Mouse (Mus musculus): Measurements from ENCODE around the gene Fam32a. TPM values are rescaled to one million over a fixed set of nuclear protein-coding genes. Genes with fewer than 3 reads are reported as not detected.

The Fam32a gene
- 10 to 100 TPM in 1 of 2 experiments, 1 to 10 TPM in 1; 8.8 to 11.9 TPM for total RNA-seq (2021)
- long read RNA-seq, experiment 1, transcript Fam32a-201 (4 exons, 2,564 nt), result major isoform, 37 of 47 reads
- long read RNA-seq, experiment 1, partial matches to known transcripts, result 6 of 47 reads
- long read RNA-seq, experiment 1, other reads (novel, unspliced or antisense), result 4 of 47 reads
- long read RNA-seq, experiment 2, transcript Fam32a-201 (4 exons, 2,564 nt), result major isoform, 45 of 55 reads
- long read RNA-seq, experiment 2, partial matches to known transcripts, result 9 of 55 reads
- long read RNA-seq, experiment 2, other reads (novel, unspliced or antisense), result 1 of 55 reads

DNA sequence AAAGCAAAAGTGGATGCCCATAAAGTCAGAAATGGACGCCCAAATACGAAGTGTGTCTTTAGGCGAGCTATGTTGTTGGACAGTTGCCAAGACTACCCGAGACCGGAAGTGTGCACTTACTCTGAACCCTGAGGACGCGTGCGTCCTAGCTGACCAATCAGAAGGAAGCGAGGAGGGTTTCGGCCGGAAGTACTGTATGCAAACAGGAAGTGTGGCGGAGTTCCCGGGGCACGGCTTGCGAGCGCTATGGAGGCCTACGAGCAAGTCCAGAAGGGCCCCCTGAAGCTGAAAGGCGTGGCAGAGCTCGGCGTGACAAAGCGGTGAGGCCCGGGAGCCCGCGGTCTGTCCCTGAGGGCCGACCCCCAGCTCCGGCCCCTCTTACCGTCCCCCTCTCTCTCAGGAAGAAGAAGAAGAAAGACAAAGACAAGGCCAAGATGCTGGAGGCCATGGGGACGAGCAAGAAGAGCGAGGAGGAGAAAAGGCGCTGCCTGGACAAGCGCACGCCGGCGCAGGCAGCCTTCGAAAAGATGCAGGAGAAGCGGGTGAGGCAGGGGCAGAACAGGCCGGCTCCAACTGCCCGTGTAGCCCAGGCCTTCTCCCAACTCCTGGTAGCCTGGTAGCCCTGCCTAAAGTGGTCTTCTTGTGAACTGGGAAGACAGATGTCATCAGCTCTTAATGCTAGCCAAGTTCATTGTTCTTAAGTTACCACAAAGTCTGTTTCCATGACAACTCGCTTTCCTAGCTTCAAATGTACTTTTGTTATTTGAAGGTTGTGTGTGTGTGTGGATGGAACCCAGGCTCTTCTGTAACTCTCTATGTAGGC is at the start of gene Fam32a:
Fam32a (plus strand) TSS at position 190 of the 823 bp plus-strand sequence.
- peak; percentile 85 for DNase-seq

DNA sequence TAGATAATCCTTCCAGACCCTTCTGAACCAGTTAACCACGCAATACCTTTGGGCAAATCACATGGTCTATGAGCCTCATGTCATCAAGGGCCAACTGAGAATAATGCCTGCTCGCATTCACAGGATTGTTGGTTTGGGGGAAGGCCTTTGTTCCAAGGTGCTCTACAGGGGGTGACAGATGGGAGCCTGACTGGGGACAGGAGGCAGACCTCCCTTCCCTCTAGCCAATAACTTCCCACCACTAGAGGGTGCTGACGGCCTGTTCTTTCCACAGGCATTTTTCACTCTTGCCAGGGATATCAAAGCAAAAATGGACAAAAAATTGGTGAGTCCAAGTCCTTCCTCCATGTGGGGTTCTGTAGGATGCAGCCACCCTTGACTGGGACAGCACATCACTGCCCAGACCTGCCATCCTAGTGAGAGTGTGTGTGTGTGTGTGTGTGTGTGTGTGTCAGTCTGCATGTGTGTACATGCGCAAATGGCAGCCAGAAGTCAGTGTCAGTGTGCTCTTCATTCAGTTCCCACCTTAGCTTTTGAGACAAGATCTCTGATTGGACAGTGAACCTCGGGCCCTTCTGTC is 42.1 kb upstream of the Fam32a start:
- peak; percentile 22 for DNase-seq

DNA sequence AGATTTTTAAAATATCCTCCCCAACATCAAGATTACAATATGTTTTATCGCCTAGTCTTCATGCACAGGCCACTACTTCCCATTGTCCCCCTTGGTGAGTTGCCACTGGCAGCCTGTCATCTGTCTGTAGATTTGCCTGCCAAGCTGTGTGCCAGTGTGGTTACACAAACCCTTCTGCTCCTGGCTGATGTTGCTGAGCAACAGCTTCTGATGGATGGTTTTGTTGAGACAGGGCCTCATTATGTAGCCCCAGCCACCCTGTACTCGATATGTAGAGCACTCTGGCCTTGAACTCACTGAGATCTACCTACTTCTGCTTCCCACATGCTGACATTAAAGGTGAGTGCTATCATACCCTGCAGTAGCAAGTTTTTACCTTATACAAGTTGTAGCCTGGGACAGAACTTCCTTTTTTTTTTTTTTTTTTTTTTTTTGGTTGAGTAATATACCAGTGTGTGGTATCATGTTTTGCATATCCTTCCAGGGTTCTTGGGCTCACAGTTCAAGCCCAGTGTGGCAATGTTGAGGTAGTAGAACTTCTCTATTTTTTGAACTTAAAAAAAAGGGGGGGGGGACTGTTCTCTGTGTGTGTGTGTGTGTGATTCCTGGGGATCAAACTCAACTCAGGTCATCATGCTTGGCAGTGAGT is 35.9 kb upstream of the Fam32a start:
- DNase-seq, result no peak

- DNase-seq, result peak; percentile 53
These were observed 31.7 kb upstream of the Fam32a start for GRCm38 (mm10) chr8:72187793-72188331.

DNA sequence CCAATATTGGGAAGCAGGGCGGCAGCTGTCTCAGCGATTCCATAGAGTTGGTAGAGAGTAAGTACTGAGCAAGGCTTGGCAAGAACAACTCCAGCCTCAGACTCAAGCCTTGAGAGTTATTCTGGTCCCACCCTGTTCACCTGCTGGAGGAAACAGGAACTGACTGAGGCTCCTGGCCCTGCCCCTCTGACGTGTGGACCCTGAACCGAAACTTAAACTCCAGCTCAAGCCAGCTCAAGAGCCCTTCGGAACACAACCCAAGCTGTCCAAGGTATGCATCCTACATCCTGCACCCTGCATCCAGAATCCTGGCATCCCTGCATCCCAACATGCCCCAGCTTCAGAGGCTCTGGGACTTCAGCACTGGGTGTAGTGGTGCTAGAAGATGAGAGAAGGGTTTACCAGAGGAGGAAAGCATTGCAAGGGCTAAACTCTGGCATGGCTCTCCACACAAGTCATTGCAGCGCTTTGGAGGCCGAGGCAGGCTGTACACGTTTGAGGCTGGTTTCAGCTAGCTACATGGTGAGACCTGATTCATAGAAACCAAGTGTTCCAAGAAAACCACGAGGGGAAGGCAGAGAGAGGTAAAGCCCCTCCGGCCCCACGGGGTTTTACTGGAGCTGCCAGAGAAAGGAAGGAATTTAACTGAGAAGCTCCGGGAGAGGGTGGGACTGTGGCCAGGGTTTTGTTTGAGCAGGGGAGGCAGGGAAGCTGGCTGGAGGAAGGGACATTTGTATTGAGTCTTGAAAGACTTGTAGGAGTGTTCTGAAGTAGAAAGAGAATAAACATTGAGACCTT is 29.9 kb upstream of the Fam32a start, which contains the start of gene Hsh2d:
Hsh2d (plus strand) TSS at position 222 of the 798 bp plus-strand sequence.
- DNase-seq, result no peak

GRCm38 (mm10) chr8:72190215-72190539 is 29.4 kb upstream of the Fam32a start:
- no peak for DNase-seq

GRCm38 (mm10) chr8:72192065-72192464 is 27.5 kb upstream of the Fam32a start:
- no peak for DNase-seq

DNA sequence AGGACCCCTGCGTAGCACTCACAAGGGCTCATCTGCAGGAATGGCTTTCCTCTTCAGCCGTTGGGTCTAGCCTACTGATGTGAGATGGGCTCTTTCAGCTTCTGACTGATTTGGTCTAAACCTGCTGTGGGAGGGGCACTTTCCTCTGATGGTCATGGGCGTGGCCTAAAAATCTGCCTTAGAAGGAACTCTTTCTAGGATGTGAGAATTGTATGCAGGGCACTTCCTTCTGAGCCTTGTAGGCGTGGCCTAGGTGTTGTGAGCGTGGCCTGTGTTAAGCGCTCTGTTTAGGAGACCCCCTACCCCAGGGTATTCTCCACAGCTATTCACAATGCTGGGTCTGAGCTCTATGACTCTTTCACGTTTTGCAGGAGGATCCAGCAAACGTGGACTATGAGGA is 21.5 kb upstream of the Fam32a start:
- DNase-seq, result no peak

DNA sequence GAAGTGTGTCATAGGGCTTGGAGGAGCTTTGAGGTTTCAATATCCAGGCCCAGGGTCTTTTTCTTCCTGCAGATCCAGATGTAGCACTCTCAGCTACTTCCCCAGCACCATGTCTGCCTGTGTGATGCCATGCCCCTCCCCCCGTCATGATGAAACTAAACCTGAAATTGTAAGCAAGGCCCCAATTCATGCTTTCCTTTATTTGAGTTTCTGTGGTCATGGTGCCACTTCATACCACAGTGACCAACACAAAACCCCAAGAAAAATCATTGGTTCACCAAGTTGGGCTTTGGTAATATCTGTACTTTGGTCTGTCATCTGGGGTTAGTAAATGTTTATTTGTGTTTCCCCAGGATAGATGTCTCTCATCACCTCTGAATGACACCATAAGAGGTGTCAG is 10.9 kb upstream of the Fam32a start:
- DNase-seq, result no peak

DNA sequence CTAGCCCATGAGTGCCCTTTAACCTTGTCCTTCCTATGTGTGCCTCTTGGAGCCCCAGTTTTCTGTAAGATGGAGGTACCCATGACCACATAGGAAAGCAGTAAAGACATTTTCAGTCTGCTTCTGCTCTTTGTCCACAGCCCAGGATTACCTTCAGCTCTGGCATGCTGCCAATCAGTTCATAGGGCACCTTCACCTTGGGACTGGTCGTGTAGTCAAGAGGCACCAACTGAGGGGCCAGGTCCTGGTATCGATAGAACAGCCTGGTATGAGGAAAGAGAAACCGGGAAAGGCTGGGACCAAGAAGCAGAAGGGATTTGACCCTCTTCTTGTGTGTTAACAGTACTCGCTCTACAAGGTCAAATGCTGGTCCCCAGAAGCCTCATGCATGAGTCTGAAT is 9.3 kb upstream of the Fam32a start:
- DNase-seq, result no peak

GRCm38 (mm10) chr8:72210710-72211109 is 8.8 kb upstream of the Fam32a start:
- no peak for DNase-seq

- no peak for DNase-seq
These were observed 7.7 kb upstream of the Fam32a start for GRCm38 (mm10) chr8:72211846-72212245.

DNA sequence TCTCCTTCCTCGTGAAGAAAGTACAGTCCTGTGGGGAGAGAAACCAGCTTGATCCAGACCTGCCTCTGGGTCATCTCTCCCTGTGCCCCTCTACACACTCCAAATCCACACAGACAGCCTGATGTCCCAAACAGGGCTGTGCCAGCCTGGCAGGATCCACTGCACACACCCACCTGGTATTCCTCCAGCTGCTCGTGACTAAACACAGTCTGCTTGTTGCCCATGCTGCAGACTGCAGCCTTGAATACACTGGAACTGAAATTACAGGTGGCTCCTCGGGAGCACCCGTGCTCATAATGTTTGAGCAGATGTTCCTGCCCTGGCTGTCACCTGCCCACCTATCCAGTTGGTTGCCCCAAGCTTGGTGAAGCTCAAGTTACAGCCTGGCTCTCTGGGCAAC is 6.8 kb upstream of the Fam32a start, which contains the start of gene Cib3:
Cib3 (minus strand) TSS at position 87 of the 400 bp plus-strand sequence.
- DNase-seq, result no peak

DNA sequence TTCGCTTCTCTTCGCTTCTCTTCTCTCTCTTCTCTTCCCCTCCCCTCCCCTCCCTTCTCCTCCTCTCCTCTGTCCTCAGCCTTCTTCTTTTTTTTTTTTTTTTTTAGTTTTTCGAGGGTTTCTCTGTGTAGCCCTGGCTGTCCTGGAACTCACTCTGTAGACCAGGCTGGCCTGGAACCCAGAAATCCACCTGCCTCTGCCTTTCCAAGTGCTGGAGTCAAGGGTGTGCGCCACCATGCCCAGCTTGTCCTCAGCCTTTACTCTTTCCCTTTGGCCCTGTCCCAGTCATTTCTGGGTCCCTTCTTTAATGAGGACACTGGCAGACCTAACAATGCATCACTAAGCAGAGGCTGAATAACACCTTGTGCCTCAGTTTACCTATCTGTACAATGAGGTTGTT is 6.0 kb upstream of the Fam32a start, which contains the start of gene Gm11034:
Gm11034 (minus strand) TSS at position 101 of the 400 bp plus-strand sequence.
- no peak for DNase-seq

DNA sequence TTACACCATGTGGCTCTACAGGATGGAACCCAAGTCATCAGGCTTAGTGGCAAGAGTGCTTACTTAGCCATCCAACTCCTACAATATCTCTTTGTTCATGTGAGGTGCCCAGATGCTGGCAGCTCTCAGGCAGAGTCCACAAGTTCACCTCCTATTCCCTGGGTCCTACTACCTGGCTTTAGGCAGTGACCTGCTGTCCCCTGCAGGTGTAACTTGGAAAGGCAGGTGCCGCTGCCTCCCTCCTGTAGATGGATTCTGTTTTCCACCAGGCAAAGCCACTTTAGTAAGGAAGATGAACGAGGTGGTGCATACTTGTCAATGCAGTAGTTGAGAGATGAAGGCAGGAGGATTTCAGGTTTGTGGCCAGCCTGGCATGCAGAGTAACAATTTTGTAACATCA is 4.5 kb upstream of the Fam32a start:
- DNase-seq, result no peak

DNA sequence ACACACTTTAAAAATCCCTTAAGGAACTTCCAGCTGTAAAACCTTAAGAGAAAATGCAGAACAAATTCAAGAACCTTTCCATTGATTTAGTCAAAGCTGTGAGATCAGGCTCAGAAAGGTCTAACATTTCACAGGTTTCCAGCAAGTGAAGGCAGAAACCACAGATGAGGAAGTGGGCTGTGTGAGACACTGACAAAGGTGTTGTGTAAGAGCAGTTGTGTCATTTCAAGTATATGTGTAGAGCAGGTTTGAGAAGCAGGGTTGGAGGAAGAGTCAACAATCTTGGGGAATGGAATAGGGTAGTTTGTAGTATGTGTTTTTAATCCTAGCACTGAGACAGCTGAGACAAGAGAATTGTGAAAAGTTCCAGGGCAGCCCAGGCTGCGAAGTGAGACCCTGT is 3.7 kb upstream of the Fam32a start:
- DNase-seq, result no peak

GRCm38 (mm10) chr8:72218781-72219540 is 569 bp upstream of the Fam32a start:
- DNase-seq, result no peak

DNA sequence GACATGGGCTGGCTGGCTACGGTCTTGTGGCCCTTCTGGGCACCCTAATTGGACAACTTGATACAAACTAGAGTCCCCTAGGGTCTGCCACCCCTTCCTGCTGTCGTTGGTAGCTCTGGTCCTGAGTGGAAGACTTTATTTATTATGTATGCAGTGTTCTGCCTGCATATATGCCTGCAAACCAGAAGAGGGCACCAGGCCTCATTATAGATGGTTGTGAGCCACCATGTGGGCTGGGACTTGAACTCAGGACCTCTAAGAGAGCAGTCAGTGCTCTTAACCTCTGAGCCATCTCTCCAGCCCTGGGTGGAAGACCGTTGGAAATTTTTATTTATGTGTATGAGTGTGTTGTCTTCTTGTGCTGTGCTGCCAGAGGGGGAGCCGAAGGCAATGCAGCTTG is 1.2 kb downstream of the Fam32a start:
- DNase-seq, result no peak

GRCm38 (mm10) chr8:72222656-72223055 is 3.1 kb downstream of the Fam32a start:
- DNase-seq, result no peak

Measured in gastrocnemius, postnatal 25 days (tissue).